Mouse (Mus musculus): Measurements from ENCODE around the gene Shisa7. TPM values are rescaled to one million over a fixed set of nuclear protein-coding genes. Genes with fewer than 3 reads are reported as not detected.
"Not testable (repeated sequence)": the region's sequence is repeated elsewhere in the genome, so short reads cannot be mapped to it uniquely, and the experiment has no call there.

Shisa7 gene
- total RNA-seq, 2 experiments from 2014 or later, result not detected

DNA sequence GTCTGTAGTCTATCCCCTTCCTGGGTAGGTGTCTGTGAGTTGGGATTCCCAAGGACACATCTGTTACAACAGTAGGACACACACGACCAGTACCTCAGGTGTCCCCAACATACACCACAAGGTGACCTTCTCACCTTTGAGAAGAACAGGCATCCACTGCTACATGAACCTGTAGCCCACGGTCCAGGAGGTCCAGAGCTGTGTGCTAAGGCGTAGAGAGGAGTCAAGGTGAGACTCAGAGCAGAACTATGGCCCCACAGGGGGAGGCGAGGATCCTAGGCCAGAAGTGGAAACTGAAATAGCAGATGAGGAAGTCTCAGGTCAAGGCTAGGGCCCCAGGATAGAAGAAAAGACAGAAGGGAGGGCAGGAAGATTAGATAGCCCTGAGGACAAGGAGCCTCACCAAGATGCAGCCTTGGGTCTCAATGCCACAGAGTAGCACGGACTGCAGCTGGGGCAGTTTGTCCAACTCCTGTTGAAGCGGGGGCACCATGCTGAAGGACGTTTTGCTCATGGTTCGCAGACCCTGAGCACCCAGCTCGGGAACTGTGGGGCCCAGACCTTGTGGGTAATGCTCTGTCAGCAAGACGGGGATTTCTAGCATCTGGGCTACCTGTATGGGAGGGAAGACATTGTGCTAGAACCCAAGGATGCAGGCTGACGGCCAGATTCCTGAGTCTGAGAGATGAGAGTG, 6.3 kb upstream of the Shisa7 start:
- no peak for ATAC-seq (replicated peaks; ENCODE audit: poor library complexity, severe bottlenecking)

DNA sequence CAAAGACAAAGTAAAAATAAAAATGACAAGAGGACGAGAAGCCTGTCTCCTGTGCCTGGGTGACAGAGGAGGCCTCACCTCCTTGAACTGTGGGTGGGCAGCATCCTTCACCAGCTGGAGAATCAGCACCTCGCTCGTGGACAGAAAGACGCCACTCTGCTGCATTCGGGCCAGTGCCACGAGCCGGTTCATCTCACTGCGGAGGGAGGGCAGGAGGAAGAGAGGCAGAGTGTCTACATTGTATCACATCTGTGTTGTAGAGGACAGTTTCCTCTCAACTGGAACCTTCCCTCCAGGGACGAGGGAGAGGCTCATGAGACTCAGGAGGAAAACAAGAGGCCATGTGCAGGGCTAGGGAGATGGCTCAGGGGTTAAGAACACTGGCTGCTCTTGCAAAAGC, 4.9 kb upstream of the Shisa7 start:
- no peak for ATAC-seq (replicated peaks; ENCODE audit: poor library complexity, severe bottlenecking)

DNA sequence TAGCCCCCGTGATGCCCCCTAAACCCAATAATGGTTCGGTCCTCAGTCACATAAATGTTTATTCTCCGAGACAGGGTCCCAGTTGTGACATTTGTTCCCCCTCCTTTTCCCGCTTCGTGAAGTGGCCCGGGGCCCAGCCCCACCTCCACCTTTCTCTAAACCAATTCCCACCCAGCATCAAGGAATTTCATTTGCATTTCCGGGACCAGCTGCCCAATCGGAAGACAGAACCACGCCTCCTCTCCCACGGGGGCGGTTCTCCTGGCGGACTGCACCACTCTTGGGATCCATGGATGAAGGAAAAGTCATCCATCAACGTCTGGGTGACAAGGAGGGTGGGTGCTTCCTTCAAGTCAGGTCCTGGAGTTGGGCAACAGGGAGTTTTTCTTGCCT, 417 bp upstream of the Shisa7 start:
- 0 out of 2 replicates have a peak, but pooled peaks have one; percentile 18 for ATAC-seq (replicated peaks; ENCODE audit: poor library complexity, severe bottlenecking)

DNA sequence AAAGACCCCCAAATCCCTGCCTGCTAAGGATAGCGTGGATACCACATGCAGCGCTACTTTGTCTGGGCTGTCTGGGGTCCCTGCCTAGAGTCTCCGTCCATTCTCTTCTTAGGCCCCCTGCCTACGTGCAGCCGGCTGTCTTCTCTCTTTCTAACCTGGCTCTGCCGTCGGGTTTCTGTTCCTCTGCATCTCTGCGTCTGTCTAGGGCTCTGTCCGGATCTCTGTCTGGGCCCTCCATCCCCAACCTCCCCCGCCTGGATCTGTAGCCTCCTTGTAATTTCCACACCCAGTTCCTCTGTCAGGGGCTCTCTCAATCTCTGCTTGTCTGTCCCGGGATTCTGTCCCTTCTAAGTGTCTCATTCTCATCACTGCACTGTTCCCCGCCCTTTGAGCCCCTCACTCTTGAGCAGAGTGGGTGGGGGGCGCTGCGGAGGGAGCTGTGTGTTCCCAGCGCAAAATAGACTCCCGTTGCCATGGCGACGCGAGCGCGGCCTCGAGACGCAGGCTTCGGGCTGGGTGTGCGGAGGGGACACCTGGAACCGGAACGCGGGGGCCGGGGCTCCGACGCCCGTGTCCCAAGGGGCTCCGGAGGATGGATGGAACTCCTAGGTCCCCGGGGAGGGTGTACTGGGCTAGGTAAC, 772 bp downstream of the Shisa7 start:
- ATAC-seq (replicated peaks; ENCODE audit: poor library complexity, severe bottlenecking), result no peak

DNA sequence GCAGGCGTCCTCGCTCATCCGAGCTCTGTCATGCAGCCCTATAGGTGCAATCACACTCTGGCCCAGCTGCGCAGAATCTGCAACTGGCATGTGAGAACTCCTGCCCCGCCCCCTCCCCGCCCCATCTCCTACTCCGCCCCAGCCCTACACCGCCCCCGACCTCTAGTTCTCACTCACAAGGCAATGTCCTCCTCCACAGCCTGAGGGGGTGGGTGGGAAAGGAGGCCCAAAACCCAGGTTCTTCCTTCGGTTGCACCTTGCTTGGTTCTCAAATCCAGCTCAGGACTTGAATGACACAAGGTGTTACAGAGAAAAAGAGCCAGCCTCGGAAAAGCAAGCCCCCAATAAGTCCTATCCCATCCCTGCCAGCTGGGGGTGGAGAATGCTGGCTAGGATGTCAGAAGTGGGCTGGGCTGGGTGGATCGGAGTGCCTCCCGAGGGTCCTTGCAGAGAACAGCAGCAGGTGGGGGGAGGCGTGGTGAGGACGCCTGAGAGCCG, 1.8 kb downstream of the Shisa7 start:
- ATAC-seq (replicated peaks; ENCODE audit: poor library complexity, severe bottlenecking), result peak; percentile 36

DNA sequence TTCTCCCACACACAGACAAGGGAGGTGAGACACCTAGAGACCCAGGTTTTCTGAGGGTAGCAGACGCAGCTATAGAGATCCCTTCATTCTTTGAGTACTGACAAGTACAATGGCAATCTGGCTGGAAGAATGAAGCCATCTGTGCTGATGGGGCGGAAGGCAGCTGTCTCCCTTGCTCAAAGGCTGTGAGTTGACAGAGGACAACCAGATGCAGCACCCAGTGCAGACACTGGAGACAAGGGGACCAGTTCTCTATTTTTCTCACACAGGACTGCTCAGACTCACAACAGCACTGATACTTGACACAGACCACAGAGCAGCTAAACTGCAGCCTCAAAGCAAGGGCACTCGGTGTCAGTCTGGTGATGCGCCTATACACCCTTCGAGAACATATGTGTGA, 2.4 kb downstream of the Shisa7 start:
- no peak; the same call in 1 of the 2 replicates for ATAC-seq (replicated peaks; ENCODE audit: poor library complexity, severe bottlenecking)

DNA sequence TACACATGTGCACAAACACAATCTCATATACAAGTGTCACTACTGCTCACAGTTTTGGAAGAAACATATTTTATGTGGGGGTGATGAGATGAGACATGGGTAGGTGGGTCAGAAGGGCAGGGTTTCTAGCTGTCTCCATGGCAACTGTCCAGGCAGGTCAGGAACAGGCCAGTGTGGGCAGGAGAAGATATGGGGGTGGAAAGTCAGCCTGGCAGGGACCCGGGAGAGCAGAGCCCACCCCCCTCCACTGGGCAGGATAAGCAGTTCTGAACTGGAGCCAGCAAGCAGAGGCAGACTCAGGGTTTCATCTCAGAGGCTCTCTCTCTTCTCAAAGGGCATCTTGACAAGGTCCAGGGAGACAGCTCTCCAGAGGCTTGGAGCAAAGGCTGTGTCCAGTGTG, 6.9 kb downstream of the Shisa7 start:
- no peak for ATAC-seq (replicated peaks; ENCODE audit: poor library complexity, severe bottlenecking)

DNA sequence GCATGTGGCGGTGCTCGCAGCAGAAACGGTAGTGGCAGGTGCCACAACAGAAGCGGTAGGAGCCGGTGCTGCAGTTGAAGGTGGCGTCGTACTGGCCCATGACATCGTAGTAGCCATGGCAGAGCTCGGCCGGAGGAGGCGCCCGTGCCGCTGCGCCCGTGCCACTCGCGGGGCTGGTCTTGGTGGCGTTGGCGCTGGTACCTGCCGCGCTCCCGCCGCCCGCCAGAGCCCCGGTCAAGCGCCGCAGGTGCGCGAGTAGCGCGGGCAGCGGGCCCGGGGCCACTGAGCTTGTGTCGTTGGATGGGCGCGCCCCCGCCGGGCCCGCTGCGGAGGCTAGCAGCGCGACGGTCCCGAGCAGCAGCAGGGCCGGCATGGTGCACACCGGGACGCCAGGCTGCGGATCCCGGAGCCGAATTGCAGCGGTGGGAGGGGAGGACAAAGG, 8.1 kb downstream of the Shisa7 start:
- peak; percentile 95 for ATAC-seq (replicated peaks; ENCODE audit: poor library complexity, severe bottlenecking)

DNA sequence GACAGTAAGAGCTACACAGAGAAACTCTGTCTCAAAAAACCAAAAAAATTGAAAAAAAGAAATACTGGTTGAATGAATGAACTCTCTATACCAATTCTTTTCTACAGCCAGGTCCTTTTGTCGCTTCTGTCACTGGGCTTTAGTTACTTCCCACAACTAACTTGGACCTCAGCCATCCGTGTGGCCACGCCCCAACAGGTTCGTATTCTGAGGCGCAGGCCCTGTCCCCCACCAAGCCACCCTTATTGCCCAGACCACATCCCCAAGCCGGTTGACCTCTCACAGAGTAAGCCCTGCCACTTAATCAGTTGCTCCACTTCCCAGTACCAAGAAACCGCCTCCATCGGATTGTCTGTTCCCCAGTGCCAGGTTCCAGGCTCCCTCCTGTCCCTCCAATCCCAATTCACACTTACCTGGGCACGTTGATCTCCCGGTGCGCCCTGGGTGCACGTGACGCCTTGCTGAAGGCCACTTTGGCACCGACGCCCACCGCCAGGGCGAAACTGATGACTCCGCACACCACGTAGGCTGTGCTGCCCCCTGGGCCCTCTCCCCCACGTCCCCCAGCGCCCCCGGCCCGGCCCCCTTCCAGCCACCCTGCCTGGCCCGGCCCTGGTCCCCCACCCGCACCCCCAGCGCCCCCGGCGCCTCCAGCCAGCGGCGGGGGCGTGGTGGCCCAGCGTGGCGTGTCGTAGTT, 8.7 kb downstream of the Shisa7 start:
- peak; percentile 43 for ATAC-seq (replicated peaks; ENCODE audit: poor library complexity, severe bottlenecking)

DNA sequence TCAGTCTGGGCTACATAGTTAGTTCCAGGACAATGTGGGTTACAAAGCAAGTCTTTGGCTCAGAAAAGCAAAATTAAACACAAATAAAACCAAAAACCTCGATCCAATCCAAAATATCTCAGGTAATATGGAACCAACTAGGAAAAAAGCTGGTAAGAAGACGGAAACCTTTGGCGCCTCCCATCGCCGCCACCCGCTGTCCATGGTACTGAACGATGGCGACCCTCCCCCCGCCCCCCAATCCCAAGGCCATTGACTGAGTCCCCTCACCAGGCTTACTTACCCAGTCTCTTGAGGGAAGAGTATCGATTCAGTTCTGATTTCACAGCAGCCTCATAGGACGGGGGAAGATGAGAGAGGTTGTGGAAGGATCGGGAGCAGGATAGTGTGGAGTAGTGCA, 14.0 kb downstream of the Shisa7 start:
- no peak for ATAC-seq (replicated peaks; ENCODE audit: poor library complexity, severe bottlenecking)

DNA sequence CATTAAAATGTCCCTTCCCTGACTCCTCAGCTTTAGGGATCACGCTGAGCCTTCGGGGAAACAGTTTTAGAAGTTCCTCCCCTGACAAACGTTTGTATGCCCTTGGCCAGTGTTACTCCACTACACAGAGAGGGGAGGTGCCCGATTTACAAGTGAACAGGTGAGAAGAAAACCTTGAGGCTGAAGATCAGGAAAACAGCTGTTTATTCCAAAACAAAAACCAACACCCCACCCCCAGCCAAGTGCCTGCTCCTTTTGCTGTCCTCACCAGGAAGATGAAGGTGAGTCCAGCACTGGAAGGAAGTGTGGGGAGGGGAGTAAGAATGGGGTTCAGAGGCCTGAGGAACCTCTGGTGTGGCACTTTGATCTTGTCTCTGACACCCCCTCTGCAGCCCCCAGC, 19.1 kb downstream of the Shisa7 start:
- ATAC-seq (replicated peaks; ENCODE audit: poor library complexity, severe bottlenecking), result no peak

DNA sequence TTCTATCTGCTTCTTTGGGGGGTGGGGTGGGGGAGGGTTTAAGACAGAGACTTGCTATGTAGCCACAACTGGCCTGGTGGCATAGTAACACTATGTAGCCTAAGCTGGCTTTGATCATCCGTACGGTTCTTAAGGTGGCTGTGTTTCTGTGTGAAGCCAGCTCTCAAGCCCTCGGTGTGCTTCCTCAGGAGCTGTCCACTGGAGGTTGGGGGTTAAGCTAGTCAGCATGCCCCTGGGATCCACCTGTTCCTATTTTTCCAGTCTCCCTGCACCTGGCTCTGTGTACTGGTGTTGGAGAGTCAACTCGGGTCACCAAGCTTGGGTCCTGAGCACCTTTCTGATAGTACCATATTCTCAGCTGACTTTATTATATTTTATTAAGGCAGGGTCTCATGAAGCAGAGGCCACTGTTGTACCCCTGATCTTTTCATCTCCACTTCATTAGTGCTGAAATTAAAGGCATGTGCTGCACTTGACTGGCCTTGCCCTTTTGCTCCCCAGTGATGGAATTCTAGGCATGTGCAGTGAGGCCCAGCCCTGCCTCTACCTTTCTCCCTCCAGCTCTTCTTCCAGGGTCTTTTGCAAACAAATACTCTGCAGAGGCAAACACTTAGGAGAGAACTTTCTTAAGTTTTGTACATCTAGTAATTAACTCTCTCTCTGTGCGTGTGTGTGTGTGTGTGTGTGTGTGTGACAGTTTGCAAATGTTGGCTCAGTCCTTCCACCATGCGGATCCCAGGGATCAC, 22.2 kb downstream of the Shisa7 start:
- no peak for ATAC-seq (replicated peaks; ENCODE audit: poor library complexity, severe bottlenecking)

DNA sequence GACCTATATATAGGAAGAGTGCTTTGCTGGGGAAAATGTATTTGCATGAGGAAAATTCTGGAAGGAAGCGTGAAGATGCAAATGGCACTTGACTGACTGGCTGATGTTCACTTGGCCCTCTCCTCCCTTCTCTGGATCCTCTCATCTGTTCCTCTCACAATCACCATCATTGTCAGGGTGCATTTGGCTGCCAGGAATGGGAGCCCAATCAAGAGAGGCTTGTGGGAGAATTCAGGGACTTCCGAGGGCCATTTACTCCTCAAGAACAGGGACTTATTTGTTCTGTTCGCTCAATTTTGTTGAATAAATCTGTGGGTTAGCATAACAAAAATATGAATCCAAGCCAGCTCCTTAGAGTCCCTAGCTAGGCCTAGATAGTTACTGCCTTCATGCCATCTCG, 22.8 kb downstream of the Shisa7 start:
- ATAC-seq (replicated peaks; ENCODE audit: poor library complexity, severe bottlenecking), result no peak

DNA sequence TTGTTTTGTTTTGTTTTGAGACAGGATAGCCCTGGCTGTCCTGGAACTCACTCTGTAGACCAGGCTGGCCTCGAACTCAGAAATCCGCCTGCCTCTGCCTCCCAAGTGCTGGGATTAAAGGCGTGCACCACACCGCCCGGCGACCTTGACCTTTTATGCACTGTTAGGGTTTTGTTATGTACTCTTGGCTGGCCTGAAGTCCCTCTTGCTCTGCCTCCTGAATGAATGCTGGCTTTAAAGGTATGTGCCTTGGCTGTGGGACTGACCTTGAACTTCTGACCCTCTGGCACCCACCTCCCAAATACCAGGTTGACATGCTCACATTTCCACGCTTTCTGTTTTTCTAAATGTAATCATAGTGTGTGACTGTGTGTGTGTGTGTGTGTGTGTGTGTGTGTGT, 23.6 kb downstream of the Shisa7 start:
- not testable (repeated sequence) for ATAC-seq (replicated peaks; ENCODE audit: poor library complexity, severe bottlenecking)

DNA sequence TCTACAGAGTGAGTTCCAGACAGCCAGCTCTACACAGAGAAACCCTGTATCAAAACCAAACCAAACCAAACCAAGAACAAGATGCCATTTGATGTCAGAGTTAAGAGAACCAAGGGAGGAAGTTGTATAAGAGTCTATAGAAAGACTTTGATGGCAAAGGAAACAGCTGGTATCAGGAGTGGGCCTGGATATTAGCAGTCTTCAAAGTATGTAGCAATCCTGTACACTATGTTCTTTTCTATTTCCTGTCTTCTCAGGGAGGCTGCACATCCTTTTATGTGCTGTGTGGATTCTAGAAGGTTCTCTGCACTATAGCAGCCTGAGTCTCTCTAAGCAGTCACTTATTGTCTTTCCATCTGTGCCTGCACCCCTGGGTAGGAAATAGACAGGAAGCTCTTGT, 27.9 kb downstream of the Shisa7 start:
- no peak for ATAC-seq (replicated peaks; ENCODE audit: poor library complexity, severe bottlenecking)

DNA sequence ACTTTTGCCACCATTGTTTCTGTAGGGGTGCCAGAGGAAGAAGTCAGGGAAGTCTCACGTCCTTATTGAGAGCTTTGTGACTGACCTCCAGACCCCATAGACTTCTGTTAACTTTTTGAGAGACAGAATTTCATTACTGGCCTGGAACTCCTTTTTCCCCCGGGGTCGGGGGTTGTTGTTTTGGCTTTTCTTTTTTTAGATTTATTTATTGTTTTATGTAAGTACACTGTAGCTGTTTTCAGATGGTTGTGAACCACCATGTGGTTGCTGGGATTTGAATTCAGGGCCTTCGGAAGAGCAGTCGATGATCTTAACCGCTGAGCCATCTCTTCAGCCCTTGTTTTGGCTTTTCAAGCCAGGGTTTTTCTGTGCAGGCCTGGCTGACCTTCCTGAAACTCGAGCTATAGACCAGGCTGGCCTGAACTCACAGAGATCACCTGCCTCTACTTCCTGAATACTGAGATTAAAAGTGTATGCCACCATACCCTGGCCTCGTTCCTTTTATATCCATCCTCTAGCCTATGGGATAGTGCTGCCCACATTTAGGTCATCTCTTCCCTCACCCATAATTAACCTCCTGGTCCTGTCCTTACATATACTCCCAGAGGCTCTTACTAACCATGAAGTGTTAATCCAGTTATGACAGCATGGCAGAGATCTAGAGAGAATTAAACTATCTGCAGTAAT, 31.2 kb downstream of the Shisa7 start:
- no peak for ATAC-seq (replicated peaks; ENCODE audit: poor library complexity, severe bottlenecking)

DNA sequence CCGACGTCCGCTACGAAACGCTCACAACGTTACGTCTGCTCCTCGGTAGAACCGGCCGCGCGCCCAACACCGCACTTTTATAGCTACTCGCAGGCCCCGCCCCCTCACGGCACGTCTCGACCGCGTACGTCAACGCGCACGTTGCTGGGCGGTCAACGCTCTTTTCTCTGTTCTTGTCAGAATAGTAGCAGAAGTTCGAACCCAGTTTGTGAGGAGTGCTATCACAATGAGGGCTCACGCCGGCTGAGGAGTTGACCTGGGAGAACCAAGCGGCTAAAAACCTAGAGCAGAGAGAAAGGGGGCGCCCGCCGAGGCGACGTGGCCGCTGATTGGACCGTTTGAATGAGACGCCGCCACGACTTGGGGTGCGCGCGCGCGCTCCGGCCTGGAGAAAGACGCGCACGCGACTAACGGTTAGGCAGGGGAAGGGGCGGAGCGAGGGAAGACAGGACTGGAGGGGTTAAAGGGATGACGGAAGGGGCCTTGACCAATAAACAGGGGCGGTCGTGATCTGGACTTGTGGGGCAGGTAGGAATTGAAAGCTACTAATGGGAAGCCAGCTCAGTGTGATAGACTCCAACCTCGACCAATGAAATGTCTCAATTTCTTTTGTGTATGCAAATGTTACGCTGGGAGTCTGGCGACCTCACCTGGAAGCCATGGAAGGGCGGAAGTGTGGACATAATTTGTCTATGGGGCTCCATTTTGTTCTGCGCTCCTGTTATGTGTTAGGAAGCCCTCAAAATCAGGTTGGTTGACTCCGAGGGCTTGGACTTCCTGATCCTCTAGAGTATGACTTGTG, 32.0 kb downstream of the Shisa7 start, which contains the start of gene Ube2s:
TSS of gene Ube2s (minus strand) at position 288 of the 802 bp plus-strand sequence.
- ATAC-seq (replicated peaks; ENCODE audit: poor library complexity, severe bottlenecking), result peak; percentile 87

DNA sequence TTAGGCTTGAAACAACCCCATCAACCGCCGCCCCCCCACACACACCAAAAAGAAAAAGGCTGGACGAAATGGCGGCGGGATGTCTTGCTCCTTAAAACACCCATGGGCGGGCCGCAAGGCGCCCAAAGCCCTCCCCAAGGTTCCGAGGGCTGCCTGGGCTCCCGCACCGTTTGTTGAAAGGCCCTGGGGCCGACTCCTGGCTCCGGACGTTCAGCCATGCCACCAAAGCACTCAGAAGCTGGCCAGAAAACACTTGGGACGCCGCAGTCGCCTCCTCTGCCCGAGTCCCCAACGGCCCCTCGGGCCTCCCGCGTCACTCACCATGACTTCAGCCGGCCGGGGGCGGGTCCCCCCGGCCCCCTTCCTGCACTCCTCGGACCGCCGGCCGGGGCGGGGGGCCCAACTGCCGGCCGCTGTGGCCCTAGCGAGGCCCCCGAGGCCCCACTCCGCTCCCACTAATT, 32.6 kb downstream of the Shisa7 start:
- ATAC-seq (replicated peaks; ENCODE audit: poor library complexity, severe bottlenecking), result no peak

DNA sequence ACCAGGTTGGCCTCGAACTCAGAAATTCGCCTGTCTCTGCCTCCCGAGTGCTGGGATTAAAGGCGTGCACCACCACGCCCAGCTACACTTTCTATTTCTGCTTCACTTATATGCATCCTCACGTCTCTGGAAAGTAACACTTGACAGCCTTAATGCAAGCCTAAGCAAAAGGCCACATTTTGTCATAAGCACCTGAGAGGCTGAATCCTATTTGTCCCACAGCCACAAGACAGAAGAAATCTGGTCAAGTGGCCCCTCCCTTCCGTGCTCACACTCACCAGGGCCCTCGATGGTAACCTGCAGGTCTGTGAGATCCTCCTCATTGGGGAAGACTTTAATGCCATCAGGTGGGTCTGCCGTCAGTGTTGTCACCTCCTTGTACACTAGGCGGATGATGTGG, 33.4 kb downstream of the Shisa7 start:
- not testable (repeated sequence) for ATAC-seq (replicated peaks; ENCODE audit: poor library complexity, severe bottlenecking)

Data from granulocyte monocyte progenitor cell, adult 5-6 weeks (primary cell).